Mouse (Mus musculus) left cerebral cortex, postnatal 4 days (tissue): ENCODE results near the gene Mrps18a. TPM values are rescaled to one million over a fixed set of nuclear protein-coding genes. Genes with fewer than 3 reads are reported as not detected.

Source experiments
- DNase-seq: peaks from one replicate; pipeline ENCODE4 v3.0.0-alpha.2; 2022
- intact Hi-C: fragments of 180-260 bp; cut with DNase I; formaldehyde crosslinking; loops from one replicate; pipeline ENCODE4 v1.15.1; 2025
- total RNA-seq, 2 experiments: library from RNA; stranded (reverse); gene quantifications; 2 replicates each; pipeline ENCODE4 v1.2.3; 2021

Mrps18a gene
- 10 to 100 TPM; 75.8 to 78.3 TPM for total RNA-seq

DNA sequence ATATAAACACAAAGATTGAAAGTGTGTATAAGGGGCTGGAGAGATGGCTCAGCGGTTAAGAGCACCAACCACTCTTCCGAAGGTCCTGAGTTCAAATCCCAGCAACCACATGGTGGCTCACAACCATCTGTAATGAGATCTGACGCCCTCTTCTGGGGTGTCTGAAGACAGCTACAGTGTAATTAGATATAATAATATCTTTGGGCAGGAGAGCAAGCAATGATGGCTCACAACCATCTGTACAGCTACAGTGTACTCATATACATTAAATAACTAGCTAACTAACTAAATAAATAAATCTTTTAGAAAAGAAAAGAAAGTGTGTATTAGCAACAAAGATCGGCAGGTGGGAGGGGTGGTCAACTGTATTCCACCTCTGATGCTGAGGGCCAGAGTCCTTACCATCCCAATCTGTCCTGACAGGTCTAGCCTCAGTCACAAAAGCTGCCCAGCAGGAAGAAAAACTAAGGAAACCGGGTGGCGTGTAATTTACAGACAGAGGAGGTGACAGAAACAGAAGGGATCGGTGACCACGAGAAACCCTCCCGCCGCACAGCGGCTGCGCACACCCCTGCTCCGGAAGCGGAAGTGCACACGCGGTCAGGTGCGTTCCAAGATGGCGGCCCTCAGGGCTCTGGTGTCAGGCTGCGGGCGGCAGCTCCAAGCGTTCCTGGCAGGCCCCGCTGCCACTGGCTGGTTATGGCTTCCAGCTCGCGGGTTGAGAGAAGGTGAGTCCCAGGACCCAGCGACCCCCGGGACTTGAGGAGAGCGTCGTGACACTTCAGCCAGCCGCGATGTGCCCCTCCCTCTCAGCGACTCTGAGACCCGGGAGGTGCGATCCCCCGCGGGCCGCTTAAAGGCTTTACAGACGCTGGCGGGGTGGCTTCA, at the start of gene Mrps18a:
Gene Mrps18a (plus strand): TSS at position 585 of the 888 bp plus-strand sequence.
- DNase-seq = peak; percentile 87
- intact Hi-C loops = no loop called here

GRCm38 (mm10) chr17:46063283-46063973, 47.4 kb upstream of the Mrps18a start:
- peak; percentile 43 for DNase-seq
- intact Hi-C loops = no loop called here

DNA sequence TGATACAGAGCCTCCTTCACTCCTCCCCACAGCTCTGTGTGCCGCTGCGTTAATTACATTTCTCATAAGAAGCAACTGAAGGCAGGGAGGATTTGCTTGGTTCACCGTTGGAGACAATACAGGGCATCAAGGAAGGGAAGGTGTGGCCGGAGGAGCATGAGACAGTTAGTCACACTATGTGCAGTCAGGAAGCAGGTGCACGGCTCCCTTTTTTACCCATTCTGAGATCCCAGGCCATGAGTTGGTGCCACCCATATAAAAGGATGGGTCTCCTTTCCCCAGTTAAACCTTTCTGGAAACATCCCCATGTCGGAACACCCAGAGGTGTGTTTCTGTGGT, 46.8 kb upstream of the Mrps18a start:
- intact Hi-C loops = no loop called here
- DNase-seq = no peak

DNA sequence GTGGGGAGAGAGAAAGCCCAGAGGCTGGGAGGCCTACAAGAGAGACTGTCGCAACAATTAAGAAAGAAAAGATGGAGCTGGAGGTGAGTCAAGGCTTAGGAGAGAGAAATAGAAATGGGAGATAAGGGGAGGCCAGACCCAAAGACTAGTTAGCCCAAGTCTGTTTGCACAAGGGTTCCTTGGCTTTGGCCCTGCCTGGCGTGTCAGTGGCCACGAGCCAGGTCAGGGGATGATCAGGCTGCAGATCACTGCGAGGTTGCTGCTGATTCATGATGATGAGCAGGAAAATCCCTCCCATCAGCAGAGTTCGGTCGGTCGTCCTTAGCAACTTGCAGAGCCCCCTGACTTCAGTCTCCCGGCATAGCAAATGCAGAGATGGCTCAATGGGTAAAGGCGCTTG, 40.7 kb upstream of the Mrps18a start:
- DNase-seq = no peak
- intact Hi-C loops = no loop called here

DNA sequence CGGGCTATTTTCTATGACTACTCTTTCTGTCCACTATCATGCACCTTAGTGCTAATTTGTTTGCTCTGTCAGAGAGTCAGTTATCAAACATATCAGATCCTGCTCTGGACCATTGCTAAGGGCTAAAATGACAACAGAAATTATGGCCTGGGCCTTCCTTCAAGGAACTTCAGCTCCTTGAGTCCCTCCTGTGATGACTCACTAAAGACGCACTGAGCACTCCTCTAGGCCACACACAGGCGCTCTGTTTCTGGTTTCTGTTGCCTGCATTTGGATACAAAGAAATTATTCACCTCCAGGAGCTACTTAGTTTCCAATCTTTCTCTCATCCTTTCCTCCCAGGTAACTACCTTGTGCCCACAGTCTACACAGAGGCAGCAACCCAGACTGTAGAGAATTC, 39.3 kb upstream of the Mrps18a start:
- no peak for DNase-seq
- intact Hi-C loops = no loop called here

- intact Hi-C loops = no loop called here
- no peak for DNase-seq
Measured at GRCm38 (mm10) chr17:46073730-46074301, 37.0 kb upstream of the Mrps18a start.

GRCm38 (mm10) chr17:46074398-46075115, 36.2 kb upstream of the Mrps18a start:
- DNase-seq = no peak
- intact Hi-C loops = no loop called here

DNA sequence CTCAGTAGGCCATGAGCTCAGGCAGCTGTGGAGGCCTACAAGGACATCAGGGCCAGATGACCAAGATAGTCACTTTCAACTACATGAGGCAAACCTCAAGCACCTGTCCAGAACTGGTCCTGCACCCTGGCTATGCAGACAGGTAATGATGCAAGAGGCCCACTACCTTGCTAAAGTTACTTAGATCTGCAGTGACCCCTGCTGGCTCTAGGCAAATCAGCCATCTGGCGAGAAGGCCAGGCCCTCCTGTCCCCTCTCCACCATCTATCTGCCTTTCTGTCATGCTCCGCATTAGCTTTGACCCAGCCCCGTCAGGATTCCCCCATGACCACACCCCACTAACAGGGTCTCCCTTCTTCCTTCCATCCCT, 35.7 kb upstream of the Mrps18a start:
- no peak for DNase-seq
- intact Hi-C loops = no loop called here

GRCm38 (mm10) chr17:46075551-46076259, 35.1 kb upstream of the Mrps18a start:
- intact Hi-C loops = no loop called here
- no peak for DNase-seq

DNA sequence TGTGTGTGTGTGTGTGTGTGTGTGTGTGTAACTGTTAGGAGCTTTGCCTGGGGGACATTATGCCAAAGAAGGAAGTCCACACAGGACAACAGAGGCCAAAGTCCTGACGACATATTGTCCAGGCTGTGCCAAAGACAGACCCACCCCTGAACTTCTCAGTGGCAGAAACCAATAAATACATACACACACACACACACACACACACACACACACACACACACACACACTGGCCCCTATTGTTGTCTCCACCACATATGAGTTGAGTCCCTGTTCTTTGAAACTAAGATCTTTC, 34.6 kb upstream of the Mrps18a start:
- intact Hi-C loops = no loop called here
- DNase-seq = no peak

DNA sequence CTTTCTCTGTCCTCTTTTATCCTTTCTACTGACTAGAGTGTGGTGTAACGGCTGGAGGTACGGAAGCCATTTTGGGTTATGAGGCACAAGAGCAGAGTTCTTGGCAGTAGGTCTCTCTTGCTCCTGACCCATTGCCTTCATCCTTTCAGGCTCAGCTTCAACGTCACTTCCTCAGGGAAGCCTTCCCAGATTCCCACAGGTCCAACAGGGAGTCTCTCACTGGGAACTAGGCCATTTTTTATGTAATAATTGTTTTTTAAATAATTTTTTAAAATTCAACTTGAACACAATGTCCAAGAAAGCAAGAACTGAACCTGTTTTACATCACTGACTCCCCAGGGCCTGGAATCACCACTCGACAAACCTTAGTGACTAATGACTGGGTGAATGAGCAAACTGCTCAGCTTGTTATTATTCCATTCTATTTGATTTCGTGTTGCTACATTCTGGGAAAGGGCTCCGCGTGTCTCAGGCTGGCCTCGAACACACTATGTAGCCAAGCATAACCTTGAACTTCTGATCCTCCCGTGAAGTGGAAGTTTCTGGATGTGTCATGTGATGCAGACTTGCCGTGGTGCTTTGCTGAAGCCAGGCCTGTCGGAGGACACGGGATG, 32.8 kb upstream of the Mrps18a start:
- intact Hi-C loops = no loop called here
- no peak for DNase-seq

DNA sequence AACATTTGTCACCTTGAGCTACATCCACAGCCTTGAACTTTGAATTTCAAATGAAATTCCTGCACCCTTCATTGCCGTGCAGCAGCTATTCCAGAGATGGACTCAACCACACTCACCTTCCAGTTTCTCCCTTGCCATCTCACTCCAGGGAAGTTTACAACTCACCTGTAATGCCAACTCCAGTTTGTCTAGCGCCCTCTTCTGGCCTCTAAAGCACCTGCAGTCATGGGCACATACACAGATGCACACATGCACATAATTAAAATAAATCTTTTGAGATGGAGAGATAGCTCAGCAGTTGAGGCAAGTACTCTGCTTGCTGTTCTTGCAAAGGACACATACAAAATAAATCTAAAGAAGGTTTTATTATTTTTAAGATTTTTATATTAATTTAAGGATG, 31.7 kb upstream of the Mrps18a start:
- DNase-seq = no peak
- intact Hi-C loops = no loop called here

GRCm38 (mm10) chr17:46080388-46080787, 30.4 kb upstream of the Mrps18a start:
- intact Hi-C loops = no loop called here
- DNase-seq = no peak

GRCm38 (mm10) chr17:46081042-46081441, 29.7 kb upstream of the Mrps18a start:
- no peak for DNase-seq
- intact Hi-C loops = no loop called here

DNA sequence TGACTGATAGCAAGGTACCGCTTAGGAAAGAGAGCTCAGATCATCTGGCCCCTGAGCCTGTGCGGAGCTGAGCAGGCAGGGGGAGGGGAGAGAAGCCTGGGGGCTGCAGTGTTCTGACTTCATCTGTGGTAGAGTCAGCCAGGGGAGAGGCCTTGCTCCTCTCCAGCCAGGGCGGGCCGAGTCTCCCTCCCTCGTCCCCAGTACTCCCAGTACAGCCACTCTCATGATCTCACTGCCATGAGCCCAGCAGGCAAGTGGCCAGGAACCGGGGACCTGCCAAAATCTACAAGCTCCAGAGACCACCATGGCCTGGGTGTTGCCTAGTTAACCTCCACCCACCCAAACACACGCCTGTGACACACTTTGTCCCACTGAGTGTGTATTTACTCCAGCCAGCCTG, 29.1 kb upstream of the Mrps18a start:
- peak; percentile 32 for DNase-seq
- intact Hi-C loops = no loop called here

- no peak for DNase-seq
- intact Hi-C loops = no loop called here
Measured at GRCm38 (mm10) chr17:46083381-46083780, 27.4 kb upstream of the Mrps18a start.

GRCm38 (mm10) chr17:46084091-46084501, 26.7 kb upstream of the Mrps18a start:
- DNase-seq = peak; percentile 99
- intact Hi-C loops = no loop called here

DNA sequence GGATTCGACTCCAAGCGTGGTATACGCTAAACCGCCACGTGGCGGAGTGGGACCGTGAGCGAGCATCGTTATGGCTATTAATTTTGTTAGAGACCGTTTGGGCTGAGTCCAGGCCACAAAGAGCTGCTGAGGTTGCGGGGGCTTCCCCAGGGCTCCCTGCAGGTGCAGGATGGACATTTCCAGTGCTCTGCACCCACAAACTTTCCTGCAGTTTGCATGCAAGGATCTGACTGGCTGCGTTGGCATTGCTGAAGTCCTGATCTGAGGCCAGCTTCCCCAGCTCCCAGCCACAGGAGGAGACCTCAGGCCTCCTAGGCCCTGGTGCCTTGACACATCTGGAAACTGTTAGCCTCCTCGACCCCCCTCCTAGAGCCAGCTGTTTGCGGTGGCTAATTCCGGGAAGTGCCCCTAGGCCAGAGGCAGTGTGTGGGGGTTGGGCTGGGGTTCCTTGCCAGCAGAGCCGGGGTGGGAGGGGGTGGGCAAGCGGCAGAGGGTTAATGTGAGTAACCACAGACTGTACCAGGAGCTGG, 24.4 kb upstream of the Mrps18a start:
- intact Hi-C loops = no loop called here
- peak; percentile 19 for DNase-seq

GRCm38 (mm10) chr17:46091351-46091750, 19.4 kb upstream of the Mrps18a start:
- intact Hi-C loops = no loop called here

GRCm38 (mm10) chr17:46091899-46092298, 18.9 kb upstream of the Mrps18a start:
- DNase-seq = no peak
- intact Hi-C loops = no loop called here

More at GRCm38 (mm10) chr17:46091351-46091750, 19.4 kb upstream of the Mrps18a start:
- DNase-seq = no peak
